Mouse (Mus musculus) frontal cortex, adult (tissue): ENCODE measurements around the gene Ccdc69.
A peak's percentile ranks its signal among the peaks of the same experiment; 100 is the strongest.
"Not testable (repeated sequence)": the region's sequence is repeated elsewhere in the genome, so short reads cannot be mapped to it uniquely, and the experiment has no call there.

Experiments used
- ATAC-seq: cut with Nextera tagmentation; 2 replicates; pipeline ENCODE4 v1.9.2; 2017; ENCODE audit warnings: mild to moderate bottlenecking, moderate library complexity, mixed read lengths; ENCODE audit not compliant: low TSS enrichment

Ccdc69 gene

DNA sequence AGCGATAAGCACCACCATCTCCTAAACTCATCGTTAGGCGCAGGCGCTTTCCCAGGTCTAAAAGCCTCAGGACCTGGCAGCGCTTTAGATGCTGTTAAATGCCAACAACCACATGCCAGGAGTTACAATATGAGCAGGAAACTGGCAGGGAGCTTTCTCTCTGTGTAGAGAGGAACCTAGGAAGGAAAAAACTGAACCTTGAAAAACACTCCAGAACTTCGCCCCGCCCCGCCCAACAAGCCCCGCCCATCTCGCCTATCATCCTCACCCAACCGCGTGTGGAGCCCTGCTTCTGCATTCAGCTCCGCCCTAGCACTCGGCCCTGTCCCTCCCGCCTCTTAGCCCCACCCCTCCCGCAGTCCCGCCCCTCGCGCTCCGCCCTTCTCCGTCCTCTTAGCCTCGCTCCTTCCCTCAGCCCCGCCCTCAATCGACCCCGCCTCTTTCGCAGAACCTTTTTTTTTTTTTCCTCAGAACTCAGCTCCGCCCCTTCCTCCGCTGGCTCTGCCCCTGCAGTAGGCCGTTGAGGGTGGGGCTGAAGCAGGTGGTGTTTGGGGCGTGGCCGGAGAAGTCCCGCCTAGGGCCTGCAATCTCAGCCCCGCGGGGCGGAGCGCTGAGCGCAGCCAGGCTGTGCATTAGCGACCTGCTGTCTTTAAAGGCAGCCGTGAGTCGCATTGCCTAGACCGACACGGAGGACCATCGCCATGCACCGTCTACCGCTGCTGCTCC, 19.7 kb upstream of the Ccdc69 start, which contains the start of gene Gm2a:
TSS of gene Gm2a (plus strand) at position 653 of the 726 bp plus-strand sequence.
- peak; percentile 94 for ATAC-seq

DNA sequence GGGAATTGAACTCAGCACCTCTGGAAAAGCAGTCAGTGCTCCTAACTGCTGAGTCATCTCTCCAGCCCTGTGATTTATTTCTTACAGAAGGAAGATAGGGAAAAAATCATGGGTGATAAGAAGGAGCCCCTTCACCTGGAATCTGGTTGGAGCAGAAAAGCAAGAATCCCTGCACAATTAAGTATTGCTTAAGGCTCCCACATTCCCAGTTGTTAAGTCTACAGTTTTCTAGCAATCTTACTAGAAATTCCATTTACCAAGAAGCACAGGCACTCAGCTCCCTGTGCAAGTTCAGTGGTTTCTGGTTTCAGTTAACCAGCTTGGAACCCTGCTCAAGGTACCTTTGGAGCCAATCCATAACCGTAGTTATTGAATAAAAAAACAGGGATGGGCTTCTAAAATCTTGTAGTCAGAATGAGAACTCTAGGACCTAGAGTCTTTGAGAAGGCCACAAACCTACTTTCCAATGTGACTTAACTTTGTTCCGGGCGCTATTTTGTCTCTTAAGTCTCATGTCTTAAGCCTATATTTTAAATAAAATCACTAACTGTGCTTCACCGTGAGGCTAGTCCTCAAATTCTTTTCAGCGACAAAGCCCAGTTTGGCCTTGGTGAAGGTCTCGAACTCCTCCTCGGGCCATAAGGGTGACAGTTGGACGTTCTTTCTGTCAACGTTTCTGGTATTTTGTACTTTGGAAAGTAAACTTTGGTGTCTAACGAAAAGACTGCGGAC, 19.0 kb upstream of the Ccdc69 start:
- no peak for ATAC-seq

DNA sequence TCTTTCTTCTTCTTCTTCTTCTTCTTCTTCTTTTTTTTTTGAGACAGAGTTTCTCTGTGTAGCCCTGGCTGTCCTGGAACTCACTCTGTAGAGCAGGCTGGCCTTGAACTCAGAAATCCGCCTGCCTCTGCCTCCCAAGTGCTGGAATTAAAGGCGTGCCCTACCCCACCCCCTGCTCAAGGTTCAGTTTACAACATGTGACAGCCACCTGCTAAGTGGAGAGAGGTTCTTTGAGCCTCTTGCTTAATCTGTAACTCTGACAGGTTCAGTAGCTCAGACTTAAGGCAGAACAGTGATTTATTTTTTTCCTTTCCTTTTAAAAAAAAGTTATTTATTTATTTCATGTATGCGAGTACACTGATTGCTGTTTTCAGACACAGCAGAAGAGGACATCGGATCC, 18.4 kb upstream of the Ccdc69 start:
- not testable (repeated sequence) for ATAC-seq

- ATAC-seq = no peak
These were observed 15.2 kb upstream of the Ccdc69 start for GRCm38 (mm10) chr11:55093096-55093495.

DNA sequence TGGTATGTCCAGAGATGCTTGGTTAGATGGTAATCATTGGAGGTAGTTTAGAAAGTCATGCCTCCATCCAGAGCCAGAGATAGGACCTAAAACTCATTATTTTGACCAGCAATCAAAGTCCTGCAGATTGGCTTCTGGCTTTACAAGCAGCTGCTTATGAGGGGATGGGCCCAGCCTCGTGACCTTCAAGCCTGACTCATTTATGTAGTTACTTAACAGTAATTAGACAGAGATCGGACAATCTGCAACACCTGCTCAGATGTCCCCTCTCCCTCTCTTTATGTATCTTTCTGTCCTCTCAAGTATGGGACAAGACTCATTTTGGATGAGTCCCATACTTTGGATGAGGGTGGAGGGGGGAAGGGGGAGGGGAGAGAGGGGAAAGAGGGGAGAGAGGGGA, 12.0 kb upstream of the Ccdc69 start:
- ATAC-seq = no peak

- ATAC-seq = peak; percentile 84
These were observed 9.1 kb upstream of the Ccdc69 start for GRCm38 (mm10) chr11:55087006-55087405.

GRCm38 (mm10) chr11:55085396-55085795, 7.5 kb upstream of the Ccdc69 start:
- no peak for ATAC-seq

DNA sequence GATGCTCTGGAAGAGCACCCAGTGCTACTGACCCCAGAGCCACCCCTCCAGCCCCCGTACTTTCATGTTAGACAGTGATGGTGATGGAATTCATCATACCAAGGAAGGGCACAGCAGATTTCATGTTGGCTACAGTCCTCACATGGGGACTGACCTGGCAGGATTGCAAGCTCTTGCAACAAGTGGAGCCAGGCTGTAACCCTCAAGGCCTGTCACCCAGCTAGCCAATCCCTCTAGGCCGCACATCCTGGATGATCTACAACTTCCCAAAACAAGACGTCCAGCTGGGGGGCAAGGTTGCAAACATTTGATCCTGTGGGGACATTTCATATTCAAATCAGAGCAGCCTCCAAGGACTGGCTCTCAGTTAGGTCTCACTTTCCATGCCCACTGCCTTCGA, 6.7 kb upstream of the Ccdc69 start:
- ATAC-seq = no peak

- no peak for ATAC-seq
These were observed 3.3 kb upstream of the Ccdc69 start for GRCm38 (mm10) chr11:55081206-55081605.

DNA sequence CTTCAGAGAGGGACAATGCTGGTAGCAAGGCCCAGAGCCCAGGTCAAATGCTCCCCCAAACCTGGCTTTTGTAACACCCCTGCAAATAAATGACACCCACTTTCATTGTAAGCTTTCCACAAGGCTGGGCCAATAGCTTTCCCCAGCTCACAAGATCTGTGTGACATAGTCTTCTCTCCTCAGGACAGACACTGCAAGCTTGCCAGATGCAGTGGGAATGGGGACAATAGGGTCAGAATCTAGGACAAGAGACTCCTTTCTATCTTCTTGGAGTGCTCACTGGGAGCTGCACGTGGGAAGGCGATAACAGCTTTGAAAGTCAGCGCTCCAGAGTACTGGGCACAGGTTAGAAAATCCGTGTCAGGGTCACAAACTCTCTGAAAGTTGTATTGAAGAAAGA, 1.2 kb upstream of the Ccdc69 start:
- no peak for ATAC-seq

DNA sequence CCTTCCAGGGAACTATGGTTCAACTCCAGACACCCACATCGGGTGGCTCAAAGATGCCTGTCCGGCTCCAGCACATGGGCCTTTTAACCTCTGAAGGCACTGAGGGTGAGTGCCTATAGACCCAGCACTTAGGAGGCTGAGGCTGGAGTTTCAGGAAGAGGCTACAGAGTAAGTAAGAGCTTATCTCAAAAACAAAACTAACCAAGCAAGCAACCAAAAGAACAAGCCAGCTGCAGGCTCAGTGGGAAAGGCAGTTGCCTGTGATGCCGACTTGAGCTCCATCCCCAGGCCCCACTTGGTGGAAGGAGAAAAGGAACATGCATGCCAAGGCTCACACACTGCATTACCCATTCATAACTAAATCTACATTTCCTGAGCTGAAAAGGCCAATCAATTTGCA, 571 bp upstream of the Ccdc69 start:
- no peak for ATAC-seq

DNA sequence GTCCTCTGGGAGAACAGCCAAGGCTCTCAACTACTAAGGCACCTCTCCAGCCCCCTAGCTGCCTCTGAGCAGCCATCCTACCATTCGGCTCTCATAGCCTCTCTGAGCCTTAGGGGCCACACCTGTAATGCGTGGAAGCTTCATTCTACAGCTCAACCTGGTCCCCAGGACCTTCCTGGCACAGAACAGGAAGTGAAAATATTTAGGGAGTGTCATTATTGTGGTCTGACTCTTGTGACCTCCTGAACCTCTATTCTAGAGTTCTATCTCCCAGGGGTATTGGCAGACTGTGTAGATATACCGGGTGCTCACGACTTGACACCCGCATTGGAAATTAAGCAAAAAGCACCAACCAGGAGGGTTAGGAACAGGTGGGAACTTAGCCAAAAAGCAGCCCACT, 1.7 kb downstream of the Ccdc69 start:
- no peak for ATAC-seq

- ATAC-seq = no peak
These were observed 2.3 kb downstream of the Ccdc69 start for GRCm38 (mm10) chr11:55075602-55076001.

DNA sequence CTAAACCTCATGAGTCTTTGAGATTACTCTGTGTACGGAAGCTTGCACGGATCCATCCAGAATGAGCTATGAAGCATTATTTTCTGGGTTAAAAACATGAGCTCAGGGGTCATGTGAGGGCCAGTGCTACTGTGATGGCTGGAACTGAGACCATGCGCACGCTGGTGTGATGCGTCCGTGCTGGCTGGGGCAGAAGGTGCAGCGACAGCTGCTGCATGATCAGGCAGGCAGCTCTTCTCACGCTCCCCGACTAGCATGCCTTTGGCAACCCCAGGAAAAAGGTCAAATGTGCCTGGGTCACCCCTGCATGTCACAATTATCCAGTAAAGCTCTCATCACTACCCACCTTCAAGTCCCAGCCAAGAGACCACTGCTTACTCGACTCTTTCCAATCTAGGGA, 4.7 kb downstream of the Ccdc69 start:
- no peak for ATAC-seq

GRCm38 (mm10) chr11:55072467-55072866, 5.5 kb downstream of the Ccdc69 start:
- no peak for ATAC-seq

DNA sequence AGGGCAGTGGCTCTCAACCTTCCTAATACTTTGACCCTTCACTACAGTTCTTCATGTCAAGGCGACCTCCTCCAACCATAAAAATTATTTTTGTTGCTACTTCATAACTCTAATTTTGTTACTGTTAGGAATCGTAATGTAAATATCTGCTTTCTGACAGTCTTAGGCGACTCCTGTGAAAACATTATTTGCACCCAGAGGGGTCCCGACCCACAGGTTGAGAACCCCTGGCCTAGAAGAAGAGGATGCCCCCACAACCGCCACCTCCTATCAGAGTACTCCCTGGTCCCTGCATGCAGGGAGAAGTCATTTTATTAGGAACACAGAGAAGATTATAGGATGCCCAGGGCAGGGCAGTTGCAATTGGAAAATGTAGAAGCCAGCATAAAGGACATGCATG, 6.6 kb downstream of the Ccdc69 start:
- no peak for ATAC-seq

- no peak for ATAC-seq
These were observed 8.9 kb downstream of the Ccdc69 start for GRCm38 (mm10) chr11:55069023-55069422.

- ATAC-seq = no peak
These were observed 11.0 kb downstream of the Ccdc69 start for GRCm38 (mm10) chr11:55066921-55067320.

- ATAC-seq = no peak
These were observed 15.1 kb downstream of the Ccdc69 start for GRCm38 (mm10) chr11:55062856-55063255.

GRCm38 (mm10) chr11:55060802-55061201, 17.1 kb downstream of the Ccdc69 start:
- ATAC-seq = no peak

GRCm38 (mm10) chr11:55057511-55057910, 20.4 kb downstream of the Ccdc69 start:
- no peak for ATAC-seq

GRCm38 (mm10) chr11:55050837-55051510, 27.0 kb downstream of the Ccdc69 start:
- no peak for ATAC-seq

DNA sequence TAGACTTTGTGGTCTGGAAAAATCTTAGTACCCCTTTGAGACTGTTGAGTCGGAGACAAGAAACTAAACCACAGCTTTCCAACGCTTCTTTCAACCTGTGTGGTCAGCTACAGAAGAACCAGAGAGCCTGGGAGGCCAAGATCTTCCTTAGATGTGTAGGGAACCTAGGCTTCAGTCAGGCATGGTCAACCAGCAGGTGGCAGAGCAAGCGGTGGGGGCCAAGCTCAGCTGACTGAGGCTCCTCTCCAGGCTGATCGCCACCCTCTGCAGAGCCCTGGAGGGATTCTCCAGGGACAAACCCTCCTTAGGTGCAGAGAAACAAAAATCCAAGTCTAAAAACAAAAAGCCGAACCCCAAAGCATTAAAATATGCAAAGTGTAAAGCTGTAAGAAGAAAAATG, 31.3 kb downstream of the Ccdc69 start:
- ATAC-seq = 0 out of 2 replicates have a peak, but pooled peaks have one; percentile 64
